Comparison of ENCODE assay signal across 8 mouse cellular contexts in genomic region chr15:102442490-102442889, GRCm38 (mm10). TPM values are rescaled to one million over a fixed set of nuclear protein-coding genes. Genes with fewer than 3 reads are reported as not detected.
DNase-seq lines count a peak whose midpoint lies in the region; ATAC-seq and TF ChIP-seq lines count a peak whose summit lies in the region.

No protein-coding gene starts in this region.

- no peak for DNase-seq in ES-E14 (ENCODE audit: low read depth, low spot score)
- peak; percentile 81 for DNase-seq in adrenal gland, postnatal 25 days
- peak; percentile 90 for DNase-seq in embryonic facial prominence, embryonic 11.5 days (ENCODE audit: low spot score)
- DNase-seq in heart, postnatal 0 days (ENCODE audit: low spot score): peak; percentile 69
- peak; percentile 90 for DNase-seq in layer of hippocampus, adult 9-10 months (ENCODE audit: low spot score)
- peak; percentile 80 for DNase-seq in right cerebral cortex, postnatal 14 days
- peak; percentile 71 to 86 for DNase-seq in urinary bladder, postnatal 4 days (ENCODE audit: low spot score in 2 of 2)

- no peak for ATAC-seq in embryonic facial prominence, embryonic 11.5 days (replicated peaks; ENCODE audit: insufficient number of reproducible peaks, low FRiP score, low TSS enrichment, low read depth)
- ATAC-seq in heart, postnatal 0 days (ENCODE audit: insufficient read depth, low read depth): peak; percentile 58; the same call in 1 of the 2 replicates
- peak; percentile 51; the same call in 1 of the 2 replicates for ATAC-seq in lung, embryonic 16.5 days (ENCODE audit: low read depth)

- no peak overlapping the region for H3K4me3 ChIP-seq in ES-E14 (ENCODE audit: insufficient read depth in 1 of 2, low read depth in 1 of 2, low read length in 2 of 2, poor library complexity in 1 of 2, severe bottlenecking in 1 of 2)
- no peak overlapping the region for H3K4me3 ChIP-seq in embryonic facial prominence, embryonic 11.5 days (ENCODE audit: low read depth, low read length)
- H3K4me3 ChIP-seq in heart, postnatal 0 days (ENCODE audit: low read depth, low read length): no peak overlapping the region
- no peak overlapping the region for H3K4me3 ChIP-seq in lung, embryonic 16.5 days (ENCODE audit: low read length)

- no peaks in the 10 kb centered on the region for H3K9me3 ChIP-seq in ES-E14 (ENCODE audit: control insufficient read depth, insufficient read depth, low read depth, low read length)
- no peaks in the 10 kb centered on the region for H3K9me3 ChIP-seq in embryonic facial prominence, embryonic 11.5 days (replicated peaks; ENCODE audit: control insufficient read depth, low read length)
- no peaks in the 10 kb centered on the region for H3K9me3 ChIP-seq in heart, postnatal 0 days (replicated peaks; ENCODE audit: control insufficient read depth, low read length)
- H3K9me3 ChIP-seq in lung, embryonic 16.5 days (ENCODE audit: control insufficient read depth, low read length): no peaks in the 10 kb centered on the region

- no peak overlapping the region for H3K27ac ChIP-seq in ES-E14 (ENCODE audit: insufficient read depth, low read depth, low read length, poor library complexity, severe bottlenecking)
- H3K27ac ChIP-seq in embryonic facial prominence, embryonic 11.5 days (replicated peaks; ENCODE audit: low read depth, low read length): no peak overlapping the region
- H3K27ac ChIP-seq in heart, postnatal 0 days (ENCODE audit: low read depth): no peak overlapping the region
- H3K27ac ChIP-seq in lung, embryonic 16.5 days (ENCODE audit: low read length): no peak overlapping the region

- TF ChIP-seq CTCF in heart, postnatal 0 days (IDR thresholded peaks at IDR 0.05; ENCODE audit: low read depth): peak; percentile 78

- no peak for TF ChIP-seq EP300 in heart, postnatal 0 days (IDR thresholded peaks at IDR 0.05; ENCODE audit: low read depth)

- no peaks in the 10 kb centered on the region for H3K36me3 ChIP-seq in ES-E14 (ENCODE audit: control insufficient read depth, insufficient read depth, low read length, poor library complexity, severe bottlenecking)
- no peaks in the 10 kb centered on the region for H3K36me3 ChIP-seq in embryonic facial prominence, embryonic 11.5 days (replicated peaks; ENCODE audit: control insufficient read depth, insufficient read depth, low read depth, low read length)
- H3K36me3 ChIP-seq in heart, postnatal 0 days (replicated peaks; ENCODE audit: control insufficient read depth, insufficient read depth, low read length): no peaks in the 10 kb centered on the region
- H3K36me3 ChIP-seq in lung, embryonic 16.5 days (ENCODE audit: control insufficient read depth, insufficient read depth, low read length): no peaks in the 10 kb centered on the region

- no peak overlapping the region for H3K9ac ChIP-seq in ES-E14 (ENCODE audit: insufficient read depth, low read depth, low read length, poor library complexity, severe bottlenecking)
- H3K9ac ChIP-seq in embryonic facial prominence, embryonic 11.5 days (replicated peaks; ENCODE audit: low read length): no peak overlapping the region
- no peak overlapping the region for H3K9ac ChIP-seq in heart, postnatal 0 days (replicated peaks; ENCODE audit: low read depth, low read length)
- no peak overlapping the region for H3K9ac ChIP-seq in lung, embryonic 16.5 days (ENCODE audit: low read length)

- no peaks in the 10 kb centered on the region for H3K27me3 ChIP-seq in embryonic facial prominence, embryonic 11.5 days (ENCODE audit: control insufficient read depth, insufficient read depth, low read length)
- no peaks in the 10 kb centered on the region for H3K27me3 ChIP-seq in heart, postnatal 0 days (ENCODE audit: control insufficient read depth, insufficient read depth, low read length)
- H3K27me3 ChIP-seq in lung, embryonic 16.5 days (ENCODE audit: control insufficient read depth, insufficient read depth, low read depth, low read length): no peaks in the 10 kb centered on the region

- peaks cover 0 to 6% of the 10 kb centered on the region in 2 experiments; a peak in 1 of 4 replicates for H3K4me1 ChIP-seq in ES-E14 (ENCODE audit: control insufficient read depth in 2 of 2, insufficient read depth in 2 of 2, low read length in 2 of 2, poor library complexity in 1 of 2)
- H3K4me1 ChIP-seq in embryonic facial prominence, embryonic 11.5 days (ENCODE audit: control insufficient read depth, insufficient read depth, low read length): no peaks in the 10 kb centered on the region
- H3K4me1 ChIP-seq in heart, postnatal 0 days (ENCODE audit: control insufficient read depth, insufficient read depth): no peaks in the 10 kb centered on the region
- no peaks in the 10 kb centered on the region for H3K4me1 ChIP-seq in lung, embryonic 16.5 days (replicated peaks; ENCODE audit: control insufficient read depth, insufficient read depth, low read length)

- no peak overlapping the region for H3K4me2 ChIP-seq in embryonic facial prominence, embryonic 11.5 days (ENCODE audit: low read depth, low read length)
- H3K4me2 ChIP-seq in heart, postnatal 0 days (ENCODE audit: low read depth, low read length): no peak overlapping the region
- no peak overlapping the region for H3K4me2 ChIP-seq in lung, embryonic 16.5 days (ENCODE audit: low read depth, low read length)

- in situ Hi-C loops in ES-E14 (cut with MboI; ENCODE audit: low sequenced_read_pairs in 2 of 2, unreplicated experiment in 2 of 2): no loop called here

- WGBS in embryonic facial prominence, embryonic 11.5 days: 44% methylated on average over 2 of the region's 2 CpGs
- 46% methylated on average over 2 of the region's 2 CpGs for WGBS in heart, postnatal 0 days
- 46% methylated on average over 2 of the region's 2 CpGs for WGBS in lung, embryonic 16.5 days

TF ChIP-seq in ES-E14, 5 proteins besides CTCF, POLR2A, EP300 and RAD21:
- TF ChIP-seq CHD2 (IDR thresholded peaks at IDR 0.05; ENCODE audit: low read depth, low read length) (no peak), ZC3H11A (IDR thresholded peaks at IDR 0.05; ENCODE audit: borderline replicate concordance, low read depth, low read length) (peak; percentile 34; the same call in 1 of the 2 replicates)

RNA-seq across cellular contexts. Expression of gene Amhr2, which starts 2.7 kb away (rescaled TPM):
- 5.6 and 16.5 TPM in 2 replicates for total RNA-seq in ES-E14 (2012; rRNA removed)
- 1.4 and 1.9 TPM in 2 replicates for total RNA-seq in adrenal gland, postnatal 25 days (2021)
- 0.24 TPM in 1 of 2 replicates, not detected in the other for polyA plus RNA-seq in embryonic facial prominence, embryonic 11.5 days (2014; fragmentation: Nextera tagmentation; extraction: Ambion mirVana)
- 0.19 and 0.81 TPM in 2 replicates for total RNA-seq in heart, postnatal 0 days (2014; rRNA removed; ENCODE audit: low replicate concordance)
- polyA plus RNA-seq in heart, postnatal 0 days (2015; fragmentation: Nextera tagmentation; extraction: Ambion mirVana): 0.75 and 1.9 TPM in 2 replicates
- 1.5 TPM in 2 replicates for polyA plus RNA-seq in lung, embryonic 16.5 days (2015; fragmentation: Nextera tagmentation; extraction: Ambion mirVana)

RNA-seq across cellular contexts. Expression of gene Prr13, which starts 16.3 kb away (rescaled TPM):
- total RNA-seq in ES-E14 (2012; rRNA removed): 13.2 and 26.3 TPM in 2 replicates
- total RNA-seq in adrenal gland, postnatal 25 days (2021): 100 and 158 TPM in 2 replicates
- 75.0 and 76.5 TPM in 2 replicates for polyA plus RNA-seq in embryonic facial prominence, embryonic 11.5 days (2014; fragmentation: Nextera tagmentation; extraction: Ambion mirVana)
- total RNA-seq in heart, postnatal 0 days (2014; rRNA removed; ENCODE audit: low replicate concordance): 16.8 and 25.7 TPM in 2 replicates
- 71.4 and 73.4 TPM in 2 replicates for polyA plus RNA-seq in heart, postnatal 0 days (2015; fragmentation: Nextera tagmentation; extraction: Ambion mirVana)
- 89.8 and 91.7 TPM in 2 replicates for polyA plus RNA-seq in lung, embryonic 16.5 days (2015; fragmentation: Nextera tagmentation; extraction: Ambion mirVana)

RNA-seq across cellular contexts. Expression of gene Pcbp2, which starts 27.8 kb away (rescaled TPM):
- total RNA-seq in ES-E14 (2012; rRNA removed): 206 and 377 TPM in 2 replicates
- total RNA-seq in adrenal gland, postnatal 25 days (2021): 747 and 809 TPM in 2 replicates
- 288 and 290 TPM in 2 replicates for polyA plus RNA-seq in embryonic facial prominence, embryonic 11.5 days (2014; fragmentation: Nextera tagmentation; extraction: Ambion mirVana)
- total RNA-seq in heart, postnatal 0 days (2014; rRNA removed; ENCODE audit: low replicate concordance): 180 and 221 TPM in 2 replicates
- 118 and 121 TPM in 2 replicates for polyA plus RNA-seq in heart, postnatal 0 days (2015; fragmentation: Nextera tagmentation; extraction: Ambion mirVana)
- polyA plus RNA-seq in lung, embryonic 16.5 days (2015; fragmentation: Nextera tagmentation; extraction: Ambion mirVana): 199 and 204 TPM in 2 replicates

RNA-seq across cellular contexts. Expression of gene Sp1, which starts 36.5 kb away (rescaled TPM):
- total RNA-seq in ES-E14 (2012; rRNA removed): 93.4 and 130 TPM in 2 replicates
- 49.9 and 82.8 TPM in 2 replicates for total RNA-seq in adrenal gland, postnatal 25 days (2021)
- 12.8 and 13.9 TPM in 2 replicates for polyA plus RNA-seq in embryonic facial prominence, embryonic 11.5 days (2014; fragmentation: Nextera tagmentation; extraction: Ambion mirVana)
- 32.1 and 32.6 TPM in 2 replicates for total RNA-seq in heart, postnatal 0 days (2014; rRNA removed; ENCODE audit: low replicate concordance)
- polyA plus RNA-seq in heart, postnatal 0 days (2015; fragmentation: Nextera tagmentation; extraction: Ambion mirVana): 3.0 and 3.1 TPM in 2 replicates
- 10.8 and 11.2 TPM in 2 replicates for polyA plus RNA-seq in lung, embryonic 16.5 days (2015; fragmentation: Nextera tagmentation; extraction: Ambion mirVana)
